Comparison of ENCODE assay signal across 14 mouse cellular contexts in the genomic region with DNA sequence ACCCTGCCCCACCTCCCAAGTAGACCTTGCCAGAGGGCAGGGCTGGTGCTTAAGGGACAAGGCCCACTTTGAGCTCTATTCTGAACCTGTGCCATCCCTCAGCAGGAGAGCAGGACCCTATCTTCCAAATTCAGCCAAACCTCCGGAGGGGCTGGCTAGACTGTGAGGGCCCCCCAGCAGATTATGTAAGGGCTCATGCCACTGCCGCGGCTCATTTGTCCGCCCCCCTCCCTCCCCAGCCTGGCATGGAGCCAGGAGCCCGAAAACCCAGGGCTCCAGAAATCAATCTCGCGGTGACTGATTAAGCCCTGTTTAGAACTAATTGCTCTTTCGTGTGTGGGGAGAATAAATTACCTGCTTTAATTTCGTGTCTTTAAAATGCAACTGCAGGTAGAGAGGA. TPM values are rescaled to one million over a fixed set of nuclear protein-coding genes. Genes with fewer than 3 reads are reported as not detected.
DNase-seq lines count a peak whose midpoint lies in the region; ATAC-seq and TF ChIP-seq lines count a peak whose summit lies in the region.
"Had no signal": no experiment of that assay in that cellular context is flagged by ENCODE, and none has a peak within 500 bp of the region (broad histone marks: within the 10 kb centered on the region; RNA-seq: fewer than 3 reads in every experiment).

No protein-coding gene starts in this region.

- H3K4me3 ChIP-seq in layer of hippocampus, adult 2 months, result no peak overlapping the region
- 0 out of 2 replicates have a peak overlapping the region, but pooled peaks have one; percentile 2 for H3K4me3 ChIP-seq in forebrain, embryonic 12.5 days (replicated peaks)
- H3K4me3 ChIP-seq in forebrain, postnatal 0 days (ENCODE audit: low read depth, low read length), result no peak overlapping the region
- no peak overlapping the region for H3K4me3 ChIP-seq in limb, embryonic 15.5 days
- H3K4me3 ChIP-seq: liver, embryonic 15.5 days had no signal

- no peaks in the 10 kb centered on the region for H3K36me3 ChIP-seq in forebrain, embryonic 12.5 days (replicated peaks)
- H3K36me3 ChIP-seq in forebrain, postnatal 0 days (ENCODE audit: insufficient read depth), result peaks cover 18% of the 10 kb centered on the region; the same call in 1 of the 2 replicates
- H3K36me3 ChIP-seq in limb, embryonic 15.5 days, result no peaks in the 10 kb centered on the region
- H3K36me3 ChIP-seq: liver, embryonic 15.5 days had no signal

- peak overlapping the region; percentile 57 for H3K4me2 ChIP-seq in forebrain, embryonic 12.5 days
- H3K4me2 ChIP-seq in forebrain, postnatal 0 days (ENCODE audit: low read depth), result peak overlapping the region; percentile 44
- peak overlapping the region; percentile 17; the same call in 1 of the 2 replicates for H3K4me2 ChIP-seq in limb, embryonic 15.5 days
- H3K4me2 ChIP-seq: liver, embryonic 15.5 days had no signal

- H3K4me1 ChIP-seq in forebrain, embryonic 12.5 days, result peaks cover 62% of the 10 kb centered on the region
- H3K4me1 ChIP-seq in forebrain, postnatal 0 days (ENCODE audit: insufficient read depth), result peaks cover 24% of the 10 kb centered on the region
- H3K4me1 ChIP-seq in limb, embryonic 15.5 days, result peaks cover 49% of the 10 kb centered on the region
- H3K4me1 ChIP-seq: liver, embryonic 15.5 days had no signal

- H3K9me3 ChIP-seq in forebrain, embryonic 12.5 days, result no peaks in the 10 kb centered on the region
- no peaks in the 10 kb centered on the region for H3K9me3 ChIP-seq in forebrain, postnatal 0 days (ENCODE audit: low read length)
- no peaks in the 10 kb centered on the region for H3K9me3 ChIP-seq in limb, embryonic 15.5 days
- H3K9me3 ChIP-seq: liver, embryonic 15.5 days had no signal

- peak; percentile 14; the same call in 1 of the 2 replicates for ATAC-seq in forebrain, embryonic 12.5 days (ENCODE audit: low FRiP score)
- ATAC-seq in forebrain, postnatal 0 days, result no peak
- no peak for ATAC-seq in limb, embryonic 15.5 days (ENCODE audit: insufficient number of reproducible peaks, low FRiP score, low TSS enrichment, low read depth)
- ATAC-seq: Patski had no signal

- TF ChIP-seq CTCF in layer of hippocampus, adult 2 months (conservative IDR thresholded peaks at IDR 0.05), result no peak
- TF ChIP-seq CTCF in forebrain, postnatal 0 days (IDR thresholded peaks at IDR 0.05; ENCODE audit: low read depth), result no peak

- peak overlapping the region; percentile 67; the same call in 1 of the 2 replicates for H3K27ac ChIP-seq in layer of hippocampus, adult 2 months
- 0 out of 2 replicates have a peak overlapping the region, but pooled peaks have one; percentile 13 for H3K27ac ChIP-seq in forebrain, embryonic 12.5 days
- H3K27ac ChIP-seq in forebrain, postnatal 0 days (ENCODE audit: low read depth, low read length), result peak overlapping the region; percentile 62
- H3K27ac ChIP-seq in limb, embryonic 15.5 days, result no peak overlapping the region
- H3K27ac ChIP-seq: liver, embryonic 15.5 days had no signal

- 4% methylated on average over 9 of the region's 9 CpGs for WGBS in forebrain, embryonic 12.5 days
- 11% methylated on average over 9 of the region's 9 CpGs for WGBS in forebrain, postnatal 0 days
- WGBS in limb, embryonic 15.5 days, result 8% methylated on average over 9 of the region's 9 CpGs

- no peak for DNase-seq in layer of hippocampus, adult 2 months (ENCODE audit: low spot score in 2 of 2)
- no peak for DNase-seq in layer of hippocampus, adult 9-11 months
- DNase-seq in forebrain, postnatal 0 days, result peak; percentile 60
- no peak for DNase-seq in frontal cortex, adult 2 months (ENCODE audit: extremely low spot score in 1 of 2, low spot score in 1 of 2)
- no peak for DNase-seq in right cerebral cortex, postnatal 25 days
- DNase-seq: adrenal gland, postnatal 10 days; gastrocnemius, postnatal 25 days; spleen, adult 18-20 months had no signal

- no peak overlapping the region for H3K9ac ChIP-seq in forebrain, embryonic 12.5 days
- peak overlapping the region; percentile 31; the same call in 1 of the 2 replicates for H3K9ac ChIP-seq in forebrain, postnatal 0 days
- H3K9ac ChIP-seq in limb, embryonic 15.5 days, result no peak overlapping the region
- H3K9ac ChIP-seq: liver, embryonic 15.5 days had no signal

- peaks cover 94% of the 10 kb centered on the region for H3K27me3 ChIP-seq in forebrain, embryonic 12.5 days
- H3K27me3 ChIP-seq in forebrain, postnatal 0 days (ENCODE audit: insufficient read depth, low read length), result no peaks in the 10 kb centered on the region
- peaks cover 91% of the 10 kb centered on the region for H3K27me3 ChIP-seq in limb, embryonic 15.5 days
- H3K27me3 ChIP-seq: Patski had no signal

RNA-seq across cellular contexts. Expression of a gene that starts 17.7 kb away (rescaled TPM):
- 10 to 100 TPM; 32.8 to 32.9 TPM for total RNA-seq in layer of hippocampus, adult 2 months (2021)
- 0.96 and 1.1 TPM in 2 replicates for polyA plus RNA-seq in forebrain, embryonic 12.5 days (2016; fragmentation: Nextera tagmentation; extraction: Ambion mirVana)
- total RNA-seq in forebrain, postnatal 0 days (2014; rRNA removed), result 40.8 and 44.0 TPM in 2 replicates
- 3.5 and 3.6 TPM in 2 replicates for polyA plus RNA-seq in forebrain, postnatal 0 days (2015; fragmentation: Nextera tagmentation; extraction: Ambion mirVana)
- polyA plus RNA-seq in limb, embryonic 15.5 days (2015; fragmentation: Nextera tagmentation; extraction: Ambion mirVana), result 0.17 and 0.22 TPM in 2 replicates
- polyA plus RNA-seq in frontal cortex, adult 2 months (2012; rRNA removed), result 7.4 and 8.9 TPM in 2 replicates
- total RNA-seq: CH12.LX; hematopoietic stem cell, adult 5-6 weeks had no signal
- polyA plus RNA-seq: liver, embryonic 15.5 days had no signal
